Mouse (Mus musculus): ENCODE data around the gene Bloc1s5. TPM values are rescaled to one million over a fixed set of nuclear protein-coding genes. Genes with fewer than 3 reads are reported as not detected.
"Not testable (repeated sequence)": the region's sequence is repeated elsewhere in the genome, so short reads cannot be mapped to it uniquely, and the experiment has no call there.

Bloc1s5 gene
- polyA plus RNA-seq, 1 experiment from 2014 or later, result 23.8 TPM

GRCm38 (mm10) chr13:38625492-38626228 lies 9.2 kb downstream of the Bloc1s5 start:
- H3K27me3 ChIP-seq (ENCODE audit: control insufficient read depth, insufficient read depth, low read depth, low read length), result no peaks in the 10 kb centered on the region
- no peaks in the 10 kb centered on the region for H3K36me3 ChIP-seq (ENCODE audit: control insufficient read depth, insufficient read depth, low read length)
- H3K4me1 ChIP-seq (ENCODE audit: control insufficient read depth, insufficient read depth, low read length), result no peaks in the 10 kb centered on the region
- WGBS, result 17% methylated on average over 5 of the region's 5 CpGs
- no peak overlapping the region for H3K4me3 ChIP-seq (ENCODE audit: low read depth, low read length)
- H3K9me3 ChIP-seq (replicated peaks; ENCODE audit: control insufficient read depth, low read length, poor library complexity, severe bottlenecking), result no peaks in the 10 kb centered on the region
- H3K9ac ChIP-seq (ENCODE audit: low read depth, low read length), result no peak overlapping the region
- no peak overlapping the region for H3K27ac ChIP-seq (ENCODE audit: low read length)
- H3K4me2 ChIP-seq (ENCODE audit: low read length), result no peak overlapping the region
- peak; percentile 51; the same call in 1 of the 2 replicates for ATAC-seq

DNA sequence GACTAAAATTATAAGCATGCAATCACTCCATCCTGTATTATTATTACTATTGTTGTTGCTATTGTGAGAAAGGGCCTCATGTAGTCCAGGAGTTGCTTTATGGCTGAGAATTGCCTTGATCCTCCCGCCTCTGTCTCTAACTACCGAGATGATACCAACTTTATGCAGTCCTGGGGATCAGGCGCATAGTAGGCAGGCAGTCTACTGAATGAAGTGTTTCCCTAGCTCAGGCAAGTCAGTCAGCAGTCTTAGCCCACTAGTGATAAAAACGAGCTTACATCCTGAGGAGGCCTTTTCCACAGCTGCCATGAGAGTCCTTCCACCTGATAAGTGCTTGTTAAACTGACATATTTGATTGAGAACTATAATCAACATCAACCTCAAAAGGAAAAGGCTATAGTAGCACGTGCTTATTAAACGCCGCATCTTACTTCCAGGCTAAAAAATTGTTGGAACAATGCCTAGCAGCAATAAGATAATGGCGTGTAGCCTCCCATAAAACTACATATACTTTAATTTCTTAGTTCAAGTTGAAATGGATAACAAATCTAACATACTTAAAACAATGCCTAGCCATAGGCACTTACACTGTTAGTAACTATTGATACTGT lies 10.5 kb downstream of the Bloc1s5 start:
- Histone ChIP-seq H3K27ac (ENCODE audit: low read length) (no peak overlapping the region), H3K9ac (ENCODE audit: low read depth, low read length) (no peak overlapping the region), H3K36me3 (ENCODE audit: control insufficient read depth, insufficient read depth, low read length) (no peaks in the 10 kb centered on the region), H3K4me3 (ENCODE audit: low read depth, low read length) (no peak overlapping the region), H3K4me1 (ENCODE audit: control insufficient read depth, insufficient read depth, low read length) (no peaks in the 10 kb centered on the region), H3K27me3 (ENCODE audit: control insufficient read depth, insufficient read depth, low read depth, low read length) (no peaks in the 10 kb centered on the region), H3K9me3 (replicated peaks; ENCODE audit: control insufficient read depth, low read length, poor library complexity, severe bottlenecking) (no peaks in the 10 kb centered on the region), H3K4me2 (ENCODE audit: low read length) (no peak overlapping the region)
- no peak for ATAC-seq
- WGBS, result 92% methylated on average over 8 of the region's 8 CpGs

DNA sequence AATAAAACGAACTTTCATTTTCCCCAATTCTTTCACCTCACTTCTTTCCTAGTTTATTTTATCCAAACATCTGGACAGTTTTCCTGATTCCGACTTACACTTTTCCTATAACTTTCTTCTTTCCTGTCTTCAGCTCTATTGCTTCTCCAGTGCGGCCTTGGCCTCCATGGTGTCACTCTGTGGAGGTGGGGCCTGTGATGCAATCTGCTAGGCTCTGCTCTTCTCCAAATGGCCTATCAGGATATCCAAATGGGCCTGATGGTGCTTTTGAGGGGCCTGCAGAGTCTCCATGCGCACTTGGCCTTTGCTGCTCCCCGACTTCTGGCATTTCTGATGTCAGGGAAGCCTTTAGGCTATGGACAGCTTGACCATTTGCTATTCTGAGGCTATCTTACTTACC lies 11.6 kb downstream of the Bloc1s5 start:
- Histone ChIP-seq H3K9ac (ENCODE audit: low read depth, low read length) (no peak overlapping the region), H3K36me3 (ENCODE audit: control insufficient read depth, insufficient read depth, low read length) (no peaks in the 10 kb centered on the region), H3K9me3 (replicated peaks; ENCODE audit: control insufficient read depth, low read length, poor library complexity, severe bottlenecking) (no peaks in the 10 kb centered on the region), H3K4me2 (ENCODE audit: low read length) (no peak overlapping the region), H3K4me1 (ENCODE audit: control insufficient read depth, insufficient read depth, low read length) (no peaks in the 10 kb centered on the region), H3K27me3 (ENCODE audit: control insufficient read depth, insufficient read depth, low read depth, low read length) (no peaks in the 10 kb centered on the region), H3K4me3 (ENCODE audit: low read depth, low read length) (no peak overlapping the region), H3K27ac (ENCODE audit: low read length) (no peak overlapping the region)
- WGBS, result 96% methylated on average over 5 of the region's 5 CpGs
- ATAC-seq, result no peak

GRCm38 (mm10) chr13:38618001-38618630 lies 16.8 kb downstream of the Bloc1s5 start:
- WGBS, result 78% methylated on average over 4 of the region's 4 CpGs
- not testable (repeated sequence) for H3K9me3 ChIP-seq (replicated peaks; ENCODE audit: control insufficient read depth, low read length, poor library complexity, severe bottlenecking); H3K27ac ChIP-seq (ENCODE audit: low read length); H3K4me3 ChIP-seq (ENCODE audit: low read depth, low read length); H3K4me1 ChIP-seq (ENCODE audit: control insufficient read depth, insufficient read depth, low read length); H3K4me2 ChIP-seq (ENCODE audit: low read length); H3K27me3 ChIP-seq (ENCODE audit: control insufficient read depth, insufficient read depth, low read depth, low read length); H3K36me3 ChIP-seq (ENCODE audit: control insufficient read depth, insufficient read depth, low read length); H3K9ac ChIP-seq (ENCODE audit: low read depth, low read length); ATAC-seq

DNA sequence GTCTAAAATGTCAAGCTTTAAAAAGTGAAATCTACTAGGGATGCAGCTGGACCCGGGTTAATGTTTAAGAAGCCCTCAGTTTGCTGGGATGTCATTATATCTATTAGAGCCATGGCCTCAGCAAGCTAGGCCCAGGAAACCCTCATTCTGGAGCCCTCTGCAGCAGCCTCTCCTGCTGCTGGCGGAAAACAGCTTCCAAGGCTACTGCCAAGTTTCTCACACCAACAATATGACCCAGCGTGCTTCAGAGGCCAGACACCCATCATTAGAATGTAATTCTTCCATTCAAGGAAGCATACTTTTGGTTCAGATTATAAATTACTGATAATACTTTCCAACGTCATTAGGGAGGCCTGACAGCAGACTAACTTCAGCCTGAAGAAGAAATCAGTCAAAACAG lies 18.0 kb downstream of the Bloc1s5 start:
- H3K4me2 ChIP-seq (ENCODE audit: low read length), result no peak overlapping the region
- no peak overlapping the region for H3K27ac ChIP-seq (ENCODE audit: low read length)
- H3K9me3 ChIP-seq (replicated peaks; ENCODE audit: control insufficient read depth, low read length, poor library complexity, severe bottlenecking), result no peaks in the 10 kb centered on the region
- ATAC-seq, result no peak
- no peaks in the 10 kb centered on the region for H3K4me1 ChIP-seq (ENCODE audit: control insufficient read depth, insufficient read depth, low read length)
- 87% methylated on average over 4 of the region's 4 CpGs for WGBS
- H3K4me3 ChIP-seq (ENCODE audit: low read depth, low read length), result no peak overlapping the region
- peaks cover 12% of the 10 kb centered on the region for H3K36me3 ChIP-seq (ENCODE audit: control insufficient read depth, insufficient read depth, low read length)
- H3K9ac ChIP-seq (ENCODE audit: low read depth, low read length), result no peak overlapping the region
- no peaks in the 10 kb centered on the region for H3K27me3 ChIP-seq (ENCODE audit: control insufficient read depth, insufficient read depth, low read depth, low read length)

DNA sequence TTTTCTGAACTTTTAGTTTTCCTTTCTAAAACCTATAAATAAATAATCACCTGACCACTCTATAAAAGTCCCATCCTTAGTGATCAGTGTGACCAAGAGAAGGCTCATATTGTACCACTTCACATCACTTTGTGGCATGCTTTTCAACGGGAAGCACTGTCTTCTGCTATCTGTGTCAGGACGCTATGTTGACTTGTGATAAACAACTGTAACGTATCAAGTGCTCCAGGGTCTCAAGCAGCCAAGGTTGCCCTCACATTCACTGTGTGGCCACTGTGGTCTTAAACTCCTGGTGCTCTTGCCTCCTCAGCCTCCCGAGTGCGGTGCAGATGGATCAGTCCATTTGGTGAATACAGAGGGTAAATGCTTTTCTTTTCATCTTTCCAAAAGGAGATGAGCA lies 19.3 kb downstream of the Bloc1s5 start:
- H3K27ac ChIP-seq (ENCODE audit: low read length), result no peak overlapping the region
- WGBS, result 91% methylated on average over 5 of the region's 5 CpGs

DNA sequence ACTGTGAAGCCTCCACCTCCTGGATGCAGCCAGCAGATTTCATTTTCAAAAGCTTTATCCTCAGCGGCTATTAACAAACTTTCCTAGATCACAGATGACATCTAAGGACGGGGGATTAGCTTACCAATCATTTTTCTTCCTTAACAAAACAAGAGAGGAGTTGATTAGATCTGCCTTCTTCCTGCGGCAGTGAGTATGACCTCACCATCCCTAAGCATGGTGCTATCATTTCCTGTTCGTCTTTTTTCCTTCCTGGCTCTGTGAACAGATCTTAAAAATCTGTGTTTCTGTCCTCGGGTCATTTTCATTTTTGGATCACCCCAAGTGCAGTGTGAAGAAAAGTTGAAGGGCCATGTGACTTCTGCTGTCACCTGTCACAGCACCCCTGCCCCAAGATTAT lies 20.6 kb downstream of the Bloc1s5 start:
- Histone ChIP-seq H3K9ac (ENCODE audit: low read depth, low read length) (no peak overlapping the region), H3K27me3 (ENCODE audit: control insufficient read depth, insufficient read depth, low read depth, low read length) (no peaks in the 10 kb centered on the region), H3K4me3 (ENCODE audit: low read depth, low read length) (no peak overlapping the region), H3K9me3 (replicated peaks; ENCODE audit: control insufficient read depth, low read length, poor library complexity, severe bottlenecking) (no peaks in the 10 kb centered on the region), H3K36me3 (ENCODE audit: control insufficient read depth, insufficient read depth, low read length) (peaks cover 15% of the 10 kb centered on the region), H3K4me2 (ENCODE audit: low read length) (no peak overlapping the region), H3K27ac (ENCODE audit: low read length) (no peak overlapping the region), H3K4me1 (ENCODE audit: control insufficient read depth, insufficient read depth, low read length) (no peaks in the 10 kb centered on the region)
- 79% methylated on average over 5 of the region's 5 CpGs for WGBS
- ATAC-seq, result no peak

More for the DNA sequence above, 19.3 kb downstream of the Bloc1s5 start:
- Histone ChIP-seq H3K4me2 (ENCODE audit: low read length) (no peak overlapping the region), H3K9ac (ENCODE audit: low read depth, low read length) (no peak overlapping the region), H3K4me3 (ENCODE audit: low read depth, low read length) (no peak overlapping the region), H3K27me3 (ENCODE audit: control insufficient read depth, insufficient read depth, low read depth, low read length) (no peaks in the 10 kb centered on the region), H3K4me1 (ENCODE audit: control insufficient read depth, insufficient read depth, low read length) (no peaks in the 10 kb centered on the region), H3K9me3 (replicated peaks; ENCODE audit: control insufficient read depth, low read length, poor library complexity, severe bottlenecking) (no peaks in the 10 kb centered on the region), H3K36me3 (ENCODE audit: control insufficient read depth, insufficient read depth, low read length) (peaks cover 12% of the 10 kb centered on the region)
- ATAC-seq, result no peak

DNA sequence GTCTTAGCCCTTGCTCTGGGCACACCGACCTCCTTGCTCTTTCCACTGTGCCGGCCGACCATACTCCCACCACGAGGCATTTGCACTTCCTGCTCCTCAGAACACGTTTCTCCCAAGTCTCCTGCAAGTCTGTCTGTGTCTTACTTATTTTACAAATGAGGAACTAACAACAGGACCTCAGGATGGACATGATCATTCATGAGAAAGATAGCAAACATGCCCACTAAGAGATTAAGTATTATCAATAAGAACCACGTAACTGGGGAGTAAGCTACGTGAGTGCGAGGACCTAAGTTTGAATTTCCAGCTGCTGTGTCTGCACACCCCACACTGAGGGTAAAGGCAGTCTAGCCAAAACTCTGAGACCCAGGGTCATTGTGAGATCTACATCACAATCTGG lies 21.3 kb downstream of the Bloc1s5 start:
- Histone ChIP-seq H3K9me3 (replicated peaks; ENCODE audit: control insufficient read depth, low read length, poor library complexity, severe bottlenecking) (no peaks in the 10 kb centered on the region), H3K27ac (ENCODE audit: low read length) (no peak overlapping the region), H3K9ac (ENCODE audit: low read depth, low read length) (no peak overlapping the region), H3K27me3 (ENCODE audit: control insufficient read depth, insufficient read depth, low read depth, low read length) (no peaks in the 10 kb centered on the region), H3K4me1 (ENCODE audit: control insufficient read depth, insufficient read depth, low read length) (no peaks in the 10 kb centered on the region), H3K4me2 (ENCODE audit: low read length) (no peak overlapping the region), H3K36me3 (ENCODE audit: control insufficient read depth, insufficient read depth, low read length) (peaks cover 15% of the 10 kb centered on the region), H3K4me3 (ENCODE audit: low read depth, low read length) (no peak overlapping the region)
- no peak for ATAC-seq
- 88% methylated on average over 8 of the region's 8 CpGs for WGBS

DNA sequence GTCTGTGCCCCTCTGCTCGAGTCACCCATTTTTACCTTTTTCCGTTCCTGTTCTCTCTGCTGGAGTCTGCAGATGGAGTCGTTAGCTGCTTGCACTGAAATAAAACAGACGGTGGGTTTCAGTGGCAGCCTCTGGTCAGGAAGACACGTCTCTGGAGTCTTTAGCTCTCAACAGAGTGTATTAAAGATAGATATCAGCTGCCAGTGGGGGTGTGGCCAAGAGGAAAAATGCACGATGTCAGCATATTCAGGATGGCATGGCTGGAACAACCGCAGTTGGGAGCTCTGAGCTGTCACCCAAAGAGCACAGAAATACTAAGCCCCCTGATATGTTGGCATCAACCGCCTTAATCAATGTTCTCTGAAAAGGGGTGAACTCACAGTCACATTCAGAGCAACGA lies 22.3 kb downstream of the Bloc1s5 start:
- no peak overlapping the region for H3K4me3 ChIP-seq (ENCODE audit: low read depth, low read length)
- 95% methylated on average over 9 of the region's 9 CpGs for WGBS
- no peak for ATAC-seq
- H3K4me2 ChIP-seq (ENCODE audit: low read length), result no peak overlapping the region
- H3K27ac ChIP-seq (ENCODE audit: low read length), result no peak overlapping the region
- H3K9ac ChIP-seq (ENCODE audit: low read depth, low read length), result no peak overlapping the region
- no peaks in the 10 kb centered on the region for H3K9me3 ChIP-seq (replicated peaks; ENCODE audit: control insufficient read depth, low read length, poor library complexity, severe bottlenecking)
- peaks cover 15% of the 10 kb centered on the region for H3K36me3 ChIP-seq (ENCODE audit: control insufficient read depth, insufficient read depth, low read length)
- no peaks in the 10 kb centered on the region for H3K27me3 ChIP-seq (ENCODE audit: control insufficient read depth, insufficient read depth, low read depth, low read length)
- H3K4me1 ChIP-seq (ENCODE audit: control insufficient read depth, insufficient read depth, low read length), result no peaks in the 10 kb centered on the region
